Mouse (Mus musculus) CH12.LX (cell line): ENCODE results near the gene Pcbp2. TPM values are rescaled to one million over a fixed set of nuclear protein-coding genes. Genes with fewer than 3 reads are reported as not detected.

ENCODE experiments used
- DNase-seq: peaks from one replicate; pipeline ENCODE4 v3.0.0-alpha.2; 2013; ENCODE audit errors: extremely low read depth
- H3K27ac ChIP-seq: 2 replicates; pipeline ENCODE4 v1.5.1; 2012; ENCODE audit warnings: low read depth, mild to moderate bottlenecking, control low read depth, moderate library complexity; ENCODE audit not compliant: insufficient read depth
- H3K27me3 ChIP-seq: replicated peaks from 2 replicates; pipeline ENCODE3; 2012; ENCODE audit warnings: inconsistent platforms
- H3K36me3 ChIP-seq, 2 experiments: replicated peaks in 1 of 2; 2 replicates each; pipeline versions ENCODE3 to v1.6.1; 2012; ENCODE audit warnings: inconsistent platforms in 1 of 2, low read length in 1 of 2, mild to moderate bottlenecking in 1 of 2, mixed read lengths in 1 of 2, moderate library complexity in 1 of 2; ENCODE audit not compliant: control insufficient read depth in 1 of 2, insufficient read depth in 1 of 2
- H3K4me1 ChIP-seq, 2 experiments: 2 replicates each; pipeline ENCODE4 v1.6.1; 2012; ENCODE audit warnings: inconsistent platforms in 1 of 2, moderate library complexity in 1 of 2; ENCODE audit not compliant: insufficient read depth in 2 of 2, control insufficient read depth in 1 of 2
- H3K4me2 ChIP-seq: 2 replicates; pipeline ENCODE4 v1.6.1; 2012; ENCODE audit warnings: low read depth, mild to moderate bottlenecking, control low read depth; ENCODE audit not compliant: poor library complexity, insufficient read depth, severe bottlenecking
- H3K4me3 ChIP-seq, 3 experiments: fragments of 150-350 bp in 1 of 3; sonication (generic) in 1 of 3; replicated peaks in 1 of 3; 2 replicates each; pipeline versions ENCODE3 to v1.5.1; 2011 to 2012; ENCODE audit warnings: low read depth in 2 of 3, low read length in 2 of 3, mild to moderate bottlenecking in 2 of 3, moderate library complexity in 2 of 3, control low read depth in 1 of 3, improper control_type of control experiment in 1 of 3, inconsistent platforms in 1 of 3, mixed read lengths in 1 of 3; ENCODE audit not compliant: poor library complexity in 1 of 3
- H3K79me2 ChIP-seq: replicated peaks from 2 replicates; pipeline ENCODE4 v1.6.1; 2012; ENCODE audit warnings: mild to moderate bottlenecking, moderate library complexity; ENCODE audit not compliant: control insufficient read depth, poor library complexity, insufficient read depth, severe bottlenecking; ENCODE audit errors: extremely low read depth
- H3K9ac ChIP-seq: 2 replicates; pipeline ENCODE4 v1.6.1; 2012; ENCODE audit warnings: low read depth, mild to moderate bottlenecking, control low read depth, moderate library complexity; ENCODE audit not compliant: insufficient read depth
- H3K9me3 ChIP-seq: replicated peaks from 2 replicates; pipeline ENCODE3; 2012; ENCODE audit warnings: low read length, inconsistent platforms, mixed read lengths
- CHD1 ChIP-seq: IDR thresholded peaks from 2 replicates; pipeline ENCODE4 v1.6.1; 2012; ENCODE audit warnings: low read depth, low read length, improper control_type of control experiment, inconsistent platforms
- CHD2 ChIP-seq: IDR thresholded peaks from 2 replicates; pipeline ENCODE4 v1.6.1; 2011; ENCODE audit warnings: low read length, improper control_type of control experiment
- CTCF ChIP-seq, 2 experiments: IDR thresholded peaks in 1 of 2; conservative IDR thresholded peaks in 1 of 2; 2 replicates each; pipeline ENCODE4 v1.5.1; 2011 to 2012; ENCODE audit warnings: low read depth in 2 of 2, low read length in 2 of 2, improper control_type of control experiment in 1 of 2, inconsistent platforms in 1 of 2, mild to moderate bottlenecking in 1 of 2, moderate library complexity in 1 of 2
- EP300 ChIP-seq: IDR thresholded peaks from 2 replicates; pipeline ENCODE4 v1.6.1; 2011; ENCODE audit warnings: low read length, improper control_type of control experiment
- ETS1 ChIP-seq: conservative IDR thresholded peaks from 2 replicates; pipeline ENCODE4 v1.6.1; 2012; ENCODE audit warnings: low read depth, mild to moderate bottlenecking, inconsistent platforms, low read length, improper control_type of control experiment, moderate library complexity
- MAZ ChIP-seq: IDR thresholded peaks from 2 replicates; pipeline ENCODE4 v1.6.1; 2012; ENCODE audit warnings: low read depth, mild to moderate bottlenecking, inconsistent platforms, low read length, improper control_type of control experiment, moderate library complexity
- NRF1 ChIP-seq: IDR thresholded peaks from 2 replicates; pipeline ENCODE4 v1.6.1; 2014; ENCODE audit warnings: low read depth, mild to moderate bottlenecking, inconsistent platforms, low read length, improper control_type of control experiment, moderate library complexity
- PAX5 ChIP-seq: IDR thresholded peaks from 2 replicates; pipeline ENCODE4 v1.6.1; 2012; ENCODE audit warnings: low read length, inconsistent platforms, mixed read lengths
- POLR2A ChIP-seq: IDR thresholded peaks from 2 replicates; pipeline ENCODE4 v1.6.1; 2011; ENCODE audit warnings: low read depth, mild to moderate bottlenecking, improper control_type of control experiment, low read length
- POLR2AphosphoS2 ChIP-seq: IDR thresholded peaks from 2 replicates; pipeline ENCODE4 v1.6.1; 2011; ENCODE audit warnings: low read depth, low read length, improper control_type of control experiment
- SIN3A ChIP-seq: IDR thresholded peaks from 2 replicates; pipeline ENCODE4 v1.6.1; 2012; ENCODE audit warnings: low read length, improper control_type of control experiment, inconsistent platforms
- TBP ChIP-seq: conservative IDR thresholded peaks from 2 replicates; pipeline ENCODE4 v1.6.1; 2011; ENCODE audit warnings: low read depth, low read length, improper control_type of control experiment
- UBTF ChIP-seq: IDR thresholded peaks from 2 replicates; pipeline ENCODE4 v1.6.1; 2012; ENCODE audit warnings: low read depth, mild to moderate bottlenecking, inconsistent platforms, low read length, improper control_type of control experiment, moderate library complexity
- USF1 ChIP-seq: IDR thresholded peaks from 2 replicates; pipeline ENCODE4 v1.6.1; 2014; ENCODE audit warnings: low read depth, mild to moderate bottlenecking, inconsistent platforms, low read length, improper control_type of control experiment
- ZKSCAN1 ChIP-seq: IDR thresholded peaks from 2 replicates; pipeline ENCODE4 v1.6.1; 2012; ENCODE audit warnings: low read depth, inconsistent platforms, low read length, improper control_type of control experiment, borderline replicate concordance
- ZMIZ1 ChIP-seq: IDR thresholded peaks from 2 replicates; pipeline ENCODE4 v1.6.1; 2012; ENCODE audit warnings: low read depth, mild to moderate bottlenecking, inconsistent platforms, low read length, improper control_type of control experiment
- ZNF384 ChIP-seq: IDR thresholded peaks from 2 replicates; pipeline ENCODE4 v1.6.1; 2012; ENCODE audit warnings: low read depth, low read length, improper control_type of control experiment, inconsistent platforms
- dilution Hi-C: fragments of 300-500 bp; cut with MboI; formaldehyde crosslinking; loops from 2 replicates; pipeline ENCODE4 v1.14.3; 2020; ENCODE audit warnings: low sequenced_read_pairs; ENCODE audit not compliant: extremely low pct_unique_long_range_greater_than_20kb, extremely low pct_ligation_motif_present
- in situ Hi-C: fragments of 300-500 bp; cut with MboI; formaldehyde crosslinking; loops from 3 replicates; pipeline ENCODE4 v1.14.3; 2019; ENCODE audit warnings: low sequenced_read_pairs, low pct_ligation_motif_present, low pct_unique_long_range_greater_than_20kb, mixed read lengths
- polyA plus RNA-seq: library from polyadenylated mRNA; unstranded; fragments of >175 nt; gene quantifications from 2 replicates; pipeline ENCODE4 v1.2.1, GENCODE M21; 2012; ENCODE audit warnings: low read depth; ENCODE audit not compliant: insufficient read length
- total RNA-seq, 2 experiments: library from RNA; depleted of rRNA; stranded (reverse); fragments of 300-350 nt in 1 of 2; fragments of >200 nt in 1 of 2; gene quantifications; 2 replicates each; pipeline ENCODE4 v1.2.3; 2012 to 2014

Pcbp2 gene
- total and polyA plus RNA-seq, 3 experiments = 281 to 1,545 (median 379) TPM

DNA sequence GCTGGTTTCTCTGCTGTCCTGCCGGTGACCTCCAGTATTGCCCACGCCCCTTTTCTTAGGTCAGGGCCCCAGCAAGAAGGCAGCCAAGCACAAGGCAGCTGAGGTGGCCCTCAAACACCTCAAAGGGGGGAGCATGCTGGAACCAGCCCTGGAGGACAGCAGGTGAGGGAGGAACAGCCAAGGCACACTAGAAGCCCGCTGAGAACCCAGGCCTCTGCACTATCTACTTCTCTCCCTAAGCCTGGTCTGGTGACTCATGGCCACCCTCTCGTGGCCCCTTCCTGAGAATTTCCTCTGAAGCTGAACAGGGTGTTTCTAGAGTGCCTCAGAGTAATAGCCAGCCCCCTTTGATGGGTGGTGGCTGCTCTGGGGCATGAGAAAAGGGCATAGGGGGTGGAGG is 50.1 kb downstream of the Pcbp2 start:
- no peak overlapping the region for H3K4me2 ChIP-seq
- DNase-seq = no peak
- no peak overlapping the region for H3K4me3 ChIP-seq

DNA sequence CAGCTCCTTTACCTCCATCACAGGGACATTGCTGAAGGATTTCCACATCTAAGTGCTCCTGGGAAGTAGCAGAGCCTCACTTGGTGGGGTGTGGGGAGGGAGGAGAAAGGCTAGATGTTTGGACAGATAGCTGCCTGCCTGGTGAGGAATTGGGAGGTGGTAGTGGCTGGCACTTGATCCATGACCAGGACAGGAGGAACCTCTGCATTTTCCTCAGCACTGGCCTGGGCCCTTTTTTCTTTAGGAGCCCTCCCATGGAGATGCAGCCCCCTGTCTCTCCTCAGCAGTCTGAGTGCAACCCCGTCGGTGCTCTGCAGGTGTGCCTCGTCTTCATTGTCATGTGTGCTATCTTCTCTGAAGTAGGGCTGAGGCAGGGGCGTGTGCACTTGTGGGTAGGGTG is 51.1 kb downstream of the Pcbp2 start:
- H3K36me3 ChIP-seq = peaks cover 34 to 59% of the 10 kb centered on the region in 2 experiments
- H3K27me3 ChIP-seq = no peaks in the 10 kb centered on the region
- H3K9me3 ChIP-seq = no peaks in the 10 kb centered on the region
- no peak overlapping the region for H3K9ac ChIP-seq
- DNase-seq = no peak
- in situ Hi-C loops (no loop called here), dilution Hi-C loops (no loop called here)
- peaks cover 0 to 31% of the 10 kb centered on the region in 2 experiments; a peak in 2 of 4 replicates for H3K4me1 ChIP-seq
- TF ChIP-seq CHD2 (no peak), ZNF384 (no peak), CHD1 (no peak), EP300 (no peak), TBP (no peak), PAX5 (no peak), ZMIZ1 (no peak), POLR2AphosphoS2 (no peak), POLR2A (no peak), ZKSCAN1 (no peak), MAZ (no peak), UBTF (no peak), USF1 (no peak), SIN3A (no peak), ETS1 (no peak)
- H3K27ac ChIP-seq = no peak overlapping the region
- peaks cover 6% of the 10 kb centered on the region for H3K79me2 ChIP-seq
- no peak overlapping the region for H3K4me3 ChIP-seq
- H3K4me2 ChIP-seq = no peak overlapping the region

More for the DNA sequence above, 50.1 kb downstream of the Pcbp2 start:
- H3K9ac ChIP-seq = no peak overlapping the region
- no peaks in the 10 kb centered on the region for H3K9me3 ChIP-seq
- H3K27me3 ChIP-seq = peaks cover 3% of the 10 kb centered on the region
- in situ Hi-C loops (no loop called here), dilution Hi-C loops (no loop called here)
- no peak overlapping the region for H3K27ac ChIP-seq
- 0 out of 4 replicates have a peak, but pooled peaks of 1 of the 2 experiments have one; percentile 3 for TF ChIP-seq CTCF (conservative IDR thresholded peaks at IDR 0.05 in 1 of 2, IDR thresholded peaks at IDR 0.05 in 1 of 2; ENCODE audit: low read depth in 2 of 2, low read length in 2 of 2)
- TF ChIP-seq NRF1 = no peak
- H3K79me2 ChIP-seq = peaks cover 6% of the 10 kb centered on the region
- H3K4me1 ChIP-seq = peaks cover 3 to 40% of the 10 kb centered on the region in 2 experiments; a peak in 3 of 4 replicates
- H3K36me3 ChIP-seq = peaks cover 34 to 48% of the 10 kb centered on the region in 2 experiments
